Mouse (Mus musculus) CH12.LX (cell line): ENCODE data around the gene Uba3. TPM values are rescaled to one million over a fixed set of nuclear protein-coding genes. Genes with fewer than 3 reads are reported as not detected.

Experiments
- DNase-seq: peaks from one replicate; pipeline ENCODE4 v3.0.0-alpha.2; 2013; ENCODE audit errors: extremely low read depth
- H3K27ac ChIP-seq: 2 replicates; pipeline ENCODE4 v1.5.1; 2012; ENCODE audit warnings: low read depth, mild to moderate bottlenecking, control low read depth, moderate library complexity; ENCODE audit not compliant: insufficient read depth
- H3K27me3 ChIP-seq: replicated peaks from 2 replicates; pipeline ENCODE3; 2012; ENCODE audit warnings: inconsistent platforms
- H3K36me3 ChIP-seq, 2 experiments: replicated peaks in 1 of 2; 2 replicates each; pipeline versions ENCODE3 to v1.6.1; 2012; ENCODE audit warnings: inconsistent platforms in 1 of 2, low read length in 1 of 2, mild to moderate bottlenecking in 1 of 2, mixed read lengths in 1 of 2, moderate library complexity in 1 of 2; ENCODE audit not compliant: control insufficient read depth in 1 of 2, insufficient read depth in 1 of 2
- H3K4me1 ChIP-seq, 2 experiments: 2 replicates each; pipeline ENCODE4 v1.6.1; 2012; ENCODE audit warnings: inconsistent platforms in 1 of 2, moderate library complexity in 1 of 2; ENCODE audit not compliant: insufficient read depth in 2 of 2, control insufficient read depth in 1 of 2
- H3K4me2 ChIP-seq: 2 replicates; pipeline ENCODE4 v1.6.1; 2012; ENCODE audit warnings: low read depth, mild to moderate bottlenecking, control low read depth; ENCODE audit not compliant: poor library complexity, insufficient read depth, severe bottlenecking
- H3K4me3 ChIP-seq, 3 experiments: fragments of 150-350 bp in 1 of 3; sonication (generic) in 1 of 3; replicated peaks in 1 of 3; 2 replicates each; pipeline versions ENCODE3 to v1.5.1; 2011 to 2012; ENCODE audit warnings: low read depth in 2 of 3, low read length in 2 of 3, mild to moderate bottlenecking in 2 of 3, moderate library complexity in 2 of 3, control low read depth in 1 of 3, improper control_type of control experiment in 1 of 3, inconsistent platforms in 1 of 3, mixed read lengths in 1 of 3; ENCODE audit not compliant: poor library complexity in 1 of 3
- H3K79me2 ChIP-seq: replicated peaks from 2 replicates; pipeline ENCODE4 v1.6.1; 2012; ENCODE audit warnings: mild to moderate bottlenecking, moderate library complexity; ENCODE audit not compliant: control insufficient read depth, poor library complexity, insufficient read depth, severe bottlenecking; ENCODE audit errors: extremely low read depth
- H3K9ac ChIP-seq: 2 replicates; pipeline ENCODE4 v1.6.1; 2012; ENCODE audit warnings: low read depth, mild to moderate bottlenecking, control low read depth, moderate library complexity; ENCODE audit not compliant: insufficient read depth
- H3K9me3 ChIP-seq: replicated peaks from 2 replicates; pipeline ENCODE3; 2012; ENCODE audit warnings: low read length, inconsistent platforms, mixed read lengths
- BHLHE40 ChIP-seq: IDR thresholded peaks from 2 replicates; pipeline ENCODE4 v1.6.1; 2011; ENCODE audit warnings: mild to moderate bottlenecking, low read depth, low read length, improper control_type of control experiment
- CHD2 ChIP-seq: IDR thresholded peaks from 2 replicates; pipeline ENCODE4 v1.6.1; 2011; ENCODE audit warnings: low read length, improper control_type of control experiment
- CTCF ChIP-seq, 2 experiments: IDR thresholded peaks in 1 of 2; conservative IDR thresholded peaks in 1 of 2; 2 replicates each; pipeline ENCODE4 v1.5.1; 2011 to 2012; ENCODE audit warnings: low read depth in 2 of 2, low read length in 2 of 2, improper control_type of control experiment in 1 of 2, inconsistent platforms in 1 of 2, mild to moderate bottlenecking in 1 of 2, moderate library complexity in 1 of 2
- E2F4 ChIP-seq: IDR thresholded peaks from 2 replicates; pipeline ENCODE4 v1.6.1; 2011; ENCODE audit warnings: low read depth, low read length, improper control_type of control experiment; ENCODE audit not compliant: insufficient replicate concordance
- EP300 ChIP-seq: IDR thresholded peaks from 2 replicates; pipeline ENCODE4 v1.6.1; 2011; ENCODE audit warnings: low read length, improper control_type of control experiment
- ETS1 ChIP-seq: conservative IDR thresholded peaks from 2 replicates; pipeline ENCODE4 v1.6.1; 2012; ENCODE audit warnings: low read depth, mild to moderate bottlenecking, inconsistent platforms, low read length, improper control_type of control experiment, moderate library complexity
- IRF4 ChIP-seq: IDR thresholded peaks from 2 replicates; pipeline ENCODE4 v1.6.1; 2014; ENCODE audit warnings: low read depth, mild to moderate bottlenecking, inconsistent platforms, low read length, improper control_type of control experiment
- MAZ ChIP-seq: IDR thresholded peaks from 2 replicates; pipeline ENCODE4 v1.6.1; 2012; ENCODE audit warnings: low read depth, mild to moderate bottlenecking, inconsistent platforms, low read length, improper control_type of control experiment, moderate library complexity
- MEF2A ChIP-seq: IDR thresholded peaks from 2 replicates; pipeline ENCODE4 v1.6.1; 2014; ENCODE audit warnings: low read depth, mild to moderate bottlenecking, inconsistent platforms, low read length, improper control_type of control experiment, borderline replicate concordance
- NELFE ChIP-seq: IDR thresholded peaks from 2 replicates; pipeline ENCODE4 v1.6.1; 2011; ENCODE audit warnings: low read depth, low read length, improper control_type of control experiment
- TBP ChIP-seq: conservative IDR thresholded peaks from 2 replicates; pipeline ENCODE4 v1.6.1; 2011; ENCODE audit warnings: low read depth, low read length, improper control_type of control experiment
- TCF12 ChIP-seq: IDR thresholded peaks from 2 replicates; pipeline ENCODE4 v1.6.1; 2014; ENCODE audit warnings: low read depth, mild to moderate bottlenecking, inconsistent platforms, low read length, improper control_type of control experiment
- dilution Hi-C: fragments of 300-500 bp; cut with MboI; formaldehyde crosslinking; loops from 2 replicates; pipeline ENCODE4 v1.14.3; 2020; ENCODE audit warnings: low sequenced_read_pairs; ENCODE audit not compliant: extremely low pct_unique_long_range_greater_than_20kb, extremely low pct_ligation_motif_present
- in situ Hi-C: fragments of 300-500 bp; cut with MboI; formaldehyde crosslinking; loops from 3 replicates; pipeline ENCODE4 v1.14.3; 2019; ENCODE audit warnings: low sequenced_read_pairs, low pct_ligation_motif_present, low pct_unique_long_range_greater_than_20kb, mixed read lengths
- polyA plus RNA-seq: library from polyadenylated mRNA; unstranded; fragments of >175 nt; gene quantifications from 2 replicates; pipeline ENCODE4 v1.2.1, GENCODE M21; 2012; ENCODE audit warnings: low read depth; ENCODE audit not compliant: insufficient read length
- total RNA-seq, 2 experiments: library from RNA; depleted of rRNA; stranded (reverse); fragments of 300-350 nt in 1 of 2; fragments of >200 nt in 1 of 2; gene quantifications; 2 replicates each; pipeline ENCODE4 v1.2.3; 2012 to 2014

Gene Uba3
- total and polyA plus RNA-seq, 3 experiments = 52.7 to 106 (median 55.6) TPM

DNA sequence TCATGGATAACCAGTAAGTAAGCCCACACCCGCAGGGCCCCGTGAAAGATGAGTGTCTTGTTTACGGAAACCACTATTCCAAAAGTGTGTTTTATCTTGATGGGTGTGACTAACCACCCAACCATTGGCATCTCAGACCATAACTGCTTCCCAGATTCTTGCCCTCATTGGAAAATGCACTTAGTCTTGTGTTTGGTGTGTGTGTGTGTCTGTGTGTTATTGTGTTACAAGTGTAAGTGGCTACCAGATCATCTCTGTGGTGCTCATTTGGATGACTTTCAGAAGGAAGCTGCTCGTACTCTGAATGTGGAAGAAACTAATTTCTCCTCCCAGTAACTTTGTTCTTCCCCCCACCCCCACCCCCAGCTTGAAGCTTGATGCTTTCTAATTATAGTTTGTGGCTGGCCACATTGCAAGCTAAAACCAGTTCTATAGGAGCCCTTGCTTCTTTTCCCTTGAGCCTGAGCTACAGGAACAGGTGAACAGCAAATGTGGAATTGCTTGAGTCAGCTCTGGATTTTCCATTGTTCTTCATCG is 17.6 kb upstream of the Uba3 start:
- H3K27ac ChIP-seq = peak overlapping the region; percentile 64; the same call in 1 of the 2 replicates

GRCm38 (mm10) chr6:97222321-97222720 is 16.9 kb upstream of the Uba3 start:
- H3K79me2 ChIP-seq = peaks cover 36% of the 10 kb centered on the region
- no peak overlapping the region for H3K9ac ChIP-seq
- H3K27ac ChIP-seq = 0 out of 2 replicates have a peak overlapping the region, but pooled peaks have one; percentile 4
- DNase-seq = no peak
- H3K9me3 ChIP-seq = no peaks in the 10 kb centered on the region
- no peak overlapping the region for H3K4me2 ChIP-seq
- dilution Hi-C loops = no loop called here
- peaks cover 8 to 56% of the 10 kb centered on the region in 2 experiments for H3K4me1 ChIP-seq
- H3K36me3 ChIP-seq = peaks cover 15 to 59% of the 10 kb centered on the region in 2 experiments
- H3K27me3 ChIP-seq = no peaks in the 10 kb centered on the region
- no peak overlapping the region for H3K4me3 ChIP-seq
- in situ Hi-C loops = loop anchor here (25.0 kb wide), 1 partner anchor 615 kb away; no protein-coding TSS in a partner anchor
- TF ChIP-seq NELFE (no peak), CHD2 (0 out of 2 replicates have a peak, but pooled peaks have one; percentile 14), TBP (0 out of 2 replicates have a peak, but pooled peaks have one; percentile 49)

More for the DNA sequence above, 17.6 kb upstream of the Uba3 start:
- peak; percentile 40; the same call in 1 of the 2 replicates for TF ChIP-seq EP300
- peak; percentile 46; the same call in 1 of the 2 replicates for TF ChIP-seq MAZ
- no peak for TF ChIP-seq CTCF (conservative IDR thresholded peaks at IDR 0.05 in 1 of 2, IDR thresholded peaks at IDR 0.05 in 1 of 2; ENCODE audit: low read depth in 2 of 2, low read length in 2 of 2)
- TF ChIP-seq CHD2 = 0 out of 2 replicates have a peak, but pooled peaks have one; percentile 45
- peak; percentile 28; the same call in 1 of the 2 replicates for TF ChIP-seq TCF12
- TF ChIP-seq IRF4 = peak; percentile 38; the same call in 1 of the 2 replicates
- no peak for TF ChIP-seq BHLHE40
- peak; percentile 91 for TF ChIP-seq MEF2A
- peak; percentile 28 for TF ChIP-seq ETS1
- TF ChIP-seq E2F4 = no peak
- peak overlapping the region; percentile 90 for H3K4me2 ChIP-seq
- peaks cover 8 to 56% of the 10 kb centered on the region in 2 experiments for H3K4me1 ChIP-seq
- in situ Hi-C loops = loop anchor here (25.0 kb wide), 1 partner anchor 614 kb away; no protein-coding TSS in a partner anchor
- dilution Hi-C loops = no loop called here
- H3K4me3 ChIP-seq = no peak overlapping the region
- H3K27me3 ChIP-seq = no peaks in the 10 kb centered on the region
- H3K9ac ChIP-seq = no peak overlapping the region
- DNase-seq = peak; percentile 67
- peaks cover 15 to 65% of the 10 kb centered on the region in 2 experiments for H3K36me3 ChIP-seq
- H3K9me3 ChIP-seq = no peaks in the 10 kb centered on the region
- H3K79me2 ChIP-seq = peaks cover 33% of the 10 kb centered on the region
